Mouse (Mus musculus) midbrain, embryonic 10.5 days (tissue): Measurements from ENCODE around the gene Cbx5. TPM values are rescaled to one million over a fixed set of nuclear protein-coding genes. Genes with fewer than 3 reads are reported as not detected.
A peak's percentile ranks its signal among the peaks of the same experiment; 100 is the strongest.
"Not testable (repeated sequence)": the region's sequence is repeated elsewhere in the genome, so short reads cannot be mapped to it uniquely, and the experiment has no call there.

ENCODE experiments used
- DNase-seq: peaks from one replicate; pipeline ENCODE4 v3.0.0-alpha.2; 2017; ENCODE audit warnings: low spot score
- H3K27ac ChIP-seq: fragments of 300-500 bp; sonication (generic); replicated peaks from 2 replicates; pipeline ENCODE4 v1.5.1; 2016; ENCODE audit warnings: mild to moderate bottlenecking
- H3K27me3 ChIP-seq: fragments of 300-500 bp; sonication (generic); 2 replicates; pipeline ENCODE4 v1.6.1; 2016; ENCODE audit warnings: low read depth, mild to moderate bottlenecking; ENCODE audit not compliant: poor library complexity, severe bottlenecking
- H3K36me3 ChIP-seq: fragments of 300-500 bp; sonication (generic); 2 replicates; pipeline ENCODE4 v1.6.1; 2016; ENCODE audit warnings: mild to moderate bottlenecking, moderate library complexity
- H3K4me1 ChIP-seq: fragments of 300-500 bp; sonication (generic); 2 replicates; pipeline ENCODE4 v1.6.1; 2016
- H3K4me3 ChIP-seq: fragments of 300-500 bp; sonication (generic); 2 replicates; pipeline ENCODE4 v1.5.1; 2016; ENCODE audit warnings: mild to moderate bottlenecking, moderate library complexity
- H3K9me3 ChIP-seq: fragments of 300-500 bp; sonication (generic); replicated peaks from 2 replicates; pipeline ENCODE4 v1.6.1; 2016; ENCODE audit warnings: mild to moderate bottlenecking
- WGBS: fragments of 180-500 bp; shearing (Covaris S2); methylation state at CpG from one replicate; pipeline ENCODE4 v1.1.7; 2016; 5-methylcytosine and 5-hydroxymethylcytosine counted together
- polyA plus RNA-seq: library from polyadenylated mRNA; unstranded; fragments of >200 nt; fragmentation: Nextera tagmentation; extraction: Ambion mirVana; gene quantifications from 2 replicates; pipeline ENCODE4 v1.2.1, GENCODE M21; 2016

Gene Cbx5
- polyA plus RNA-seq, 1 experiment from 2014 or later, result 194 TPM

DNA sequence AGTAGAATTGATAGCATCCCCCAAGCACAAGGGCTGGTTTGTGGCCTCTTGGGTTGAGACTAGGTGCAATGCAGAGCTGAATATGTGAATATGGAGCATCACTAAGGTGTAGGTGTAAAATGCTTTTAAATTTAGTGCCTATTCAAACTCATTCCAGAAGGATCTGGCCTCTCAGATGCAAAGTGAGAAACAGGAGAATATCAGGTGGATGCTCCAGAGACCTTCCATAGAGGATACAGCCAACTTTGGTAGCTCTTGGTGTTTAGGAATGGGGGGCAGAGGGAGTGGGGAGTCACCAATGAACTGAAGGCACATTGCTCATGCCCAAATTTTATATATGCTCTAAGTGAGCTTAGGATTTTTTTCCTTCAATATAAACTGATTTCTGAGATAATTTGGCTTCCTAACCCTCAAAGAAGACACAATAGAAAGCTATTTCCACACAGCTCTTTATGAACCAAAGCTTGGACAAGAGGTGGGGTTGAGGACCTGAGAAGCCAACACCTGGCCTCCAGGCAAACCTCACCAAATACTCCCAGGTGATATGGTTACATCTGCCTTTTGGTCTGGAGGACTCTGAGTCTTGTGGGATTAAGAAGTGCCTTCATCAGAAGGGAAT lies 8.3 kb upstream of the Cbx5 start:
- Histone ChIP-seq H3K27ac (no peak overlapping the region), H3K4me1 (peaks cover 25% of the 10 kb centered on the region), H3K4me3 (no peak overlapping the region), H3K27me3 (no peaks in the 10 kb centered on the region), H3K9me3 (no peaks in the 10 kb centered on the region), H3K36me3 (peaks cover 59% of the 10 kb centered on the region)
- peak; percentile 23 for DNase-seq

DNA sequence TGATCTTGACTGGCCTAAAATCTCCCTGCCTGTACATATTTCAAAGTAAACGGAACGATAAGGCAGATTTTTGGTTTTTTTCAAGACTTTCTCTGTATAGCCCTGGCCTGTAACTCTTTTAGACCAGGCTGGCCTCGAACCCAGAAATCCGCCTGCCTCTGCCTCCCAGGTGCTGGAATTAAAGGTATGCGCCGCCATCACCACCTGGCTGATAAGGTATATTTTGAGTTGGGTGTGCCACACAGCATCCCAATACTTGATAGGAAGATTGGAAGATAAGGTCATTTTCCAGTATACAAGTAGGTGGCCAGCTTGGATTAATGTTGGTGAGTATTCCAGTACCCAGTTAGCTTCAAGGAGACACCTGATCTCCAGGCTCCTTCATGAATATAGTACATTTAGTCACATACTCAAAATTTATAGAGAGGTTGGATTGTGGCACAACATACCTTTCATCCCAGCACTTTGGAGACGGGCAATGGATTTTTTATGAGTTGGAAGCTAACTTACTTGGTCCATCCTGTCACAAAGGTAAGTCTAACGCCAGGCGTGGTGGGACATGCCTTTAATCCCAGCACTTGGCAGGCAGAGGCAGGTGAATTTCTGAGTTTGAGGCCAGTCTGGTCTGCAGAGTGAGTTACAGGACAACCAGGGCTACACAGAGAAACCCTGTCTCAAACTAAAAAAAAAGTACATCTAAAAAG lies 7.6 kb upstream of the Cbx5 start:
- Histone ChIP-seq H3K36me3 (peaks cover 66% of the 10 kb centered on the region), H3K4me3 (no peak overlapping the region), H3K4me1 (peaks cover 32% of the 10 kb centered on the region), H3K27me3 (no peaks in the 10 kb centered on the region), H3K27ac (no peak overlapping the region), H3K9me3 (no peaks in the 10 kb centered on the region)
- DNase-seq, result no peak
- 91% methylated on average over 9 of the region's 9 CpGs for WGBS

DNA sequence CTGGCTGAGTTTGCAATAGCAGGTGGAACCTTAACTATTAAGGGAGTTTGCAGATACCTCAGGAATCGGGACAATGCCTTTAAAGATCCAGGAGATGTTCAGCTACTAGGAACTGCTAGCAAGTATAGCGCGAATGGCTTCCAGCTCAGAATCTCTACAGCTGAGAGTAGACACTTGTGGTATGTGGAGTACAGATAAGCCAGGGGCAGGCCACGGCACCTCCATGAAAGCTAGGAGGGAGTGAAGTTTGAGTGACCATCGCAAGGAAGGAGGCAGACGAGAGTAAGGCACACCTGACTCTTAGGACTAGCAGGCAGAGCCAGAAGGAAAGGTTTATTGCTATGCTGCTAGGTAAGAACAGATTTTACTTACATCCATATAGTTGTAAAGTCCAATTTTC lies 6.0 kb upstream of the Cbx5 start:
- no peaks in the 10 kb centered on the region for H3K9me3 ChIP-seq
- 87% methylated on average over 6 of the region's 6 CpGs for WGBS
- H3K27me3 ChIP-seq, result no peaks in the 10 kb centered on the region
- H3K36me3 ChIP-seq, result peaks cover 80% of the 10 kb centered on the region
- no peak for DNase-seq
- peaks cover 40% of the 10 kb centered on the region for H3K4me1 ChIP-seq
- H3K27ac ChIP-seq, result no peak overlapping the region
- 0 out of 2 replicates have a peak overlapping the region, but pooled peaks have one; percentile 14 for H3K4me3 ChIP-seq

DNA sequence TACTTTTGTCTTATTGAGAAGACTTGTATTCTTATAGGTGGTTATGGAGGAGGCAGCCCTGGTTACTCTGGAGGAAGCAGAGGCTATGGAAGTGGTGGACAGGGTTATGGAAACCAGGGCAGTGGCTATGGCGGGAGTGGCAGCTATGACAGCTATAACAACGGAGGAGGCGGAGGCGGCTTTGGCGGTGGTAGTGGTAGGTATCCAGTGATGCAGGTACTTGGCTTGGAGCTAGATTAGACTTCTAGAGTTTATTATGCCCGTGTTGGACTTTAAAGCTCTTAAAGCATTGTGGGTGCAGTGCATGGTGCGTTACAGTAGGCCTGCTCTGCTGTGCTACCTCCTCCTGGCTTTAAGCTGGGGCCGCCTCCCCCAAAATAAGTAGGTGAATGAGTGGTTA lies 3.3 kb upstream of the Cbx5 start:
- no peak for DNase-seq
- no peaks in the 10 kb centered on the region for H3K27me3 ChIP-seq
- H3K9me3 ChIP-seq, result no peaks in the 10 kb centered on the region
- peak overlapping the region; percentile 78 for H3K4me3 ChIP-seq
- no peak overlapping the region for H3K27ac ChIP-seq
- H3K4me1 ChIP-seq, result peaks cover 45% of the 10 kb centered on the region
- peaks cover 65% of the 10 kb centered on the region for H3K36me3 ChIP-seq
- 80% methylated on average over 8 of the region's 8 CpGs for WGBS

DNA sequence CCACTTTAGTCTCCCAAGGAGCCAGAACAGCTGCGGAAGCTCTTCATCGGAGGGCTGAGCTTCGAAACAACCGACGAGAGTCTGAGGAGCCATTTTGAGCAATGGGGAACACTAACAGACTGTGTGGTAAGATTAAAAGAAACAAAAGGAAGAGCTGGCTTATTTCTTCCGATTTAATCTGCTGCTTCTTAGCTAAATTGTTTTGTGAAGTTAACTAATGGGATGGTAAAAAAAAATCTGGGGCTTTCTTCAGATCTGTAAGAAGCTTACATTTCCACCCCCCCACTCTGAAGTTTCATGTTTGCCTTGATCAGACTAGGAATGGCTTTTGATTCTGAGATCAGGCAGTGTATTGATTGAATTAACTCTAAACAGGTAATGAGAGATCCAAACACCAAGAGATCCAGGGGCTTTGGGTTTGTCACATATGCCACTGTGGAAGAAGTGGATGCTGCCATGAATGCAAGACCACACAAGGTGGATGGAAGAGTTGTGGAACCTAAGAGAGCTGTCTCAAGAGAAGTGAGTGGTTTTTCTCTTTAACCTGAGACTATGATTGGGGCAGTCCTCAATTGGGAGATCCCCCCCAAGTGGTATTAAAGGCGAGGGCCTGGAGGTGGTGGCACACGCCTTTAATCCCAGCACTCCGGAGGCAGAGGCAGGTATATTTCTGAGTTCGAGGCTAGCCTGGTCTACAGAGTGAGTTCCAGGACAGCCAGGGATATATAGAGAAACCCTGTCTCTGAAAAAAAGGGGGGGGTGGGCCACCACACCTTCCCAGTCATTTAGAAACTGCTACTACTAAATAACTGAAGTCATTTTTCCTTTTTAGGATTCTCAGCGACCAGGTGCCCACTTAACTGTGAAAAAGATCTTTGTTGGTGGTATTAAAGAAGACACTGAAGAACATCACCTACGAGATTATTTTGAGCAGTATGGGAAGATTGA lies 1.7 kb upstream of the Cbx5 start:
- 17% methylated on average over 12 of the region's 12 CpGs for WGBS
- Histone ChIP-seq H3K4me3 (peak overlapping the region; percentile 78), H3K36me3 (peaks cover 62% of the 10 kb centered on the region), H3K4me1 (peaks cover 49% of the 10 kb centered on the region), H3K27ac (peak overlapping the region; percentile 98)
- H3K9me3 ChIP-seq, H3K27me3 ChIP-seq, DNase-seq: not testable (repeated sequence)

DNA sequence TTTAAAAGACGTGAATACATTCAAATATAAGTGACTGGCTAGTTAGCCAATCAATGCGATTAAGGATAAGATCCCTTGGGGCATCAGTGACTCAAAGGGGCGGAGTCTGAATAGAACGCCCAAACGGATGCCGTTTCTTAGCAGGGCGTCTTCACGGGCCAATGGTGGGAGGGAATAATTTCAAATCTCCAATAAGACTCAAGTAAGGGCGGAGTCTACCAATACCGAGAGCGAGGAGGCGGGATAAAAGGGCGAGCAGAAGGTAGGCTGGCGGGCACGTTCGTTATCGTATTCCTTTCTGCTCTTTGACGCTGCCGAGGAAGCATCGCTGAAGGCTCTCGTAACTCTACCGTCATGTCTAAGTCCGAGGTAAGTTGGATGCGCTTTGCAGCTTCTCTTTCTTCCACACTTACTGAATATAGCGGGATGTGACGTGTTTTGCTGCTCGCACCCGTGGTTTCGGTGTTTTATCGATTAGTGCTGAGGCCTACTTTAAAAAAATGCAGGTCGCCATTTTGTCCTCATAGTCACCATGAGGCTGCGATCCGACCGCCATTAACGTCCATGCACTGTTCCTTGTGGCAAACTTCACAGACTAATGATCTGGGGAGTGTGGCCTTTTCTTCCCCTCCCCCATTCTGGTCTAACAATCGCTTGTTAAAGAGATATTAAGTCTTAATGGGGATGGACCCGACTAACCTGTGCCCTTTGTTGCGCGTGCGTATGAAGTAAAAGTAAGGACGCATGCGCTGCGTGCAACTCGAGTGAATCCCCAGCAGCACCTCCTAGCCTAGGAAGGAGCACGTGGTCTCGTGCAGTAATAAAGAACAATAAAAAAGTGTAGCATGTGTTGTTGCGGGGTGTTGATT lies 778 bp upstream of the Cbx5 start, which contains the start of gene Hnrnpa1:
Gene Hnrnpa1 (plus strand): TSS at position 273 of the 869 bp plus-strand sequence.
- Histone ChIP-seq H3K27ac (peak within 1 kb of the TSS; percentile 98), H3K9me3 (peaks cover 4% of the 10 kb centered on the region; the same call in 1 of the 2 replicates), H3K4me3 (peak within 1 kb of the TSS; percentile 78), H3K27me3 (no peaks in the 10 kb centered on the region), H3K4me1 (peaks cover 46% of the 10 kb centered on the region), H3K36me3 (peaks cover 62% of the 10 kb centered on the region)
- under 1% methylated on average over 47 of the region's 47 CpGs for WGBS
- DNase-seq, result peak; percentile 92

DNA sequence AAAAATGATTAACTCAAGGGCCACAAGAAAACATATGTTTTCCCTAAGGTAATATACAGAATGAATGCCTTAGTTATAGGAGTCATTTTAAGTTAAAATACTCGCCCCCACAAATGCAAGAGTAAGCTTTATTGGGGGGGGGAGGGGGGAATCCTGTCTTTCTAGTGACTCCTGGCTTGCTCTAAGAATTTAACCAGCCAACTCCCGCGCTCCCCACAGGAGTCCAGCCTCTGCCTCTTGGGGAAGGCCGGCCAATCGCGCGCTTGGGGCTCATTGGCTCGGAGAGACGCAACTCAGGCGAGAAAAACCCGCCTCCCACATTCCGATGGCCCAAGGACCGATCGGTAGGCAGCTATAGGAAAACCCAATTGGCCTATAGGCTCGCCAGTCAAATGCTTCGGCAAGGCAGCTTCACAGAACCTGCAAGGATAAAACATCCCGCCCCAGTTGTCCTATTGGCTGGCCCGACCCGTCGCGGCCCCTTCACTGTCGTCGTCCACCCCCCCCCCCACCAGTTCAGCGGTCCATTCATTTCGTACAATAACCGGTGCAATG lies 409 bp downstream of the Cbx5 start:
- Histone ChIP-seq H3K27ac (peak overlapping the region; percentile 98), H3K4me3 (peak overlapping the region; percentile 78), H3K9me3 (peaks cover 11% of the 10 kb centered on the region; the same call in 1 of the 2 replicates), H3K36me3 (peaks cover 67% of the 10 kb centered on the region), H3K27me3 (no peaks in the 10 kb centered on the region), H3K4me1 (peaks cover 41% of the 10 kb centered on the region)
- WGBS, result under 1% methylated on average over 26 of the region's 26 CpGs
- peak; percentile 96 for DNase-seq

DNA sequence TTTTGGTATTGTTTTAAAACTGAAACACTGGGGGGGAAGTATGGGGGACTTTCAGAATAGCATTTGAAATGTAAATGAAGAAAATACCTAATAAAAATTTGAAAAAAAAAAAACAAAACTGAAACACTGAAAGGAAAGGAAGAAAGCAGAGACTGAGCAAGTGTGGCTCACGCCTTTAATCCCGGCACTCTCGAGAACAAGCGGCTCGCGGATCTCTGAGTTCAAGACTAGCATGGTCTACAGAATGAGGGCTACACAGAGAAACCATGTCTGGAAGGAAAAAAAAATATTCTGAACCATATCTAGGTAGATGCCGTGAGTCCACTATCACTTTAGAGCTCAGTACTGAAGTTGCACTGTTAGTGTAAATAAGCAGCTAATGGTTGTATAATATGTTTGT lies 2.3 kb downstream of the Cbx5 start:
- 97% methylated on average over 7 of the region's 7 CpGs for WGBS

DNA sequence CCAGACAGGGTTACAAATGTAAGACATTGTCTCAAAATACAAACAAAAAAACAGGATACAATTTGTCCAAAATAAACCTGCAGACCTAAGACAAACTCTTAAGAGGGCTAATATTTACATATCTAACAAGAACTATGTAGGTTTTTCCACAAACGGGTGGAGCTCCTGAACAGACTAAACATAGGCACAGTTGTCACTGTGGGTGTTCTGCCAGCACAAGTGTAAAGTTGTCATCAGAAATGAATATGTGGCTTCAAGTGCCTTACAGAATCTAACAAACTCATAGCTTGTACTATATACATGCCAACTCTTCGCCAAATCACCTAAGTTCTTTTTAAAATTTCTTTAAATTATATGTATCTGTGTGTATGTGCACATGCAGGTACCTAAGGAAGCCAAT lies 6.5 kb downstream of the Cbx5 start:
- DNase-seq, result no peak
- H3K4me1 ChIP-seq, result peaks cover 12% of the 10 kb centered on the region
- H3K4me3 ChIP-seq, result no peak overlapping the region
- 94% methylated on average over 2 of the region's 2 CpGs for WGBS
- H3K27me3 ChIP-seq, result no peaks in the 10 kb centered on the region
- no peak overlapping the region for H3K27ac ChIP-seq
- H3K9me3 ChIP-seq, result peaks cover 11% of the 10 kb centered on the region; the same call in 1 of the 2 replicates
- peaks cover 53% of the 10 kb centered on the region for H3K36me3 ChIP-seq

More for the DNA sequence above, 2.3 kb downstream of the Cbx5 start:
- Histone ChIP-seq H3K9me3 (peaks cover 11% of the 10 kb centered on the region; the same call in 1 of the 2 replicates), H3K4me3 (no peak overlapping the region), H3K36me3 (peaks cover 65% of the 10 kb centered on the region), H3K27ac (no peak overlapping the region), H3K27me3 (no peaks in the 10 kb centered on the region), H3K4me1 (peaks cover 23% of the 10 kb centered on the region)
- DNase-seq, result no peak

DNA sequence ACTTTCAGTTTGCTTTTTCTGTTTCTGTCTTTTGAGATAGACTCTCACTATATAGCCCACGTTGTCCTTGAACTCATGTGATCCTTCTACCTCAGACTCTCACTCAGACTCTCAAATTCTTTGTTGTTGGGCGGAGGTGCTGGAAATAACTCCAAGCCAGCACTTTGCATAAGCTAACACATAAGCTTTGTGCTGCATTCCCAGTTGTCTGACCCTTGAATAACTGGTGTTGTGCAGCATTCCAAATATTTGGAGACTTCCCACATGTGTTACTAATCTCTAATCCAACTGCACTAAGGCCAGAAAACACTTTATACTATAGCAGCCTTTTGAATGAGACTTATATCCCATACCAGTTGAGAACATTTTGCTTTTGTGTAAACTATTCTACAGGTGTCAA lies 10.7 kb downstream of the Cbx5 start:
- Histone ChIP-seq H3K4me3 (no peak overlapping the region), H3K9me3 (no peaks in the 10 kb centered on the region), H3K27me3 (no peaks in the 10 kb centered on the region), H3K27ac (no peak overlapping the region), H3K4me1 (peaks cover 6% of the 10 kb centered on the region; the same call in 1 of the 2 replicates), H3K36me3 (peaks cover 22% of the 10 kb centered on the region)
- WGBS, result 82% methylated on average over 2 of the region's 2 CpGs
- no peak for DNase-seq

DNA sequence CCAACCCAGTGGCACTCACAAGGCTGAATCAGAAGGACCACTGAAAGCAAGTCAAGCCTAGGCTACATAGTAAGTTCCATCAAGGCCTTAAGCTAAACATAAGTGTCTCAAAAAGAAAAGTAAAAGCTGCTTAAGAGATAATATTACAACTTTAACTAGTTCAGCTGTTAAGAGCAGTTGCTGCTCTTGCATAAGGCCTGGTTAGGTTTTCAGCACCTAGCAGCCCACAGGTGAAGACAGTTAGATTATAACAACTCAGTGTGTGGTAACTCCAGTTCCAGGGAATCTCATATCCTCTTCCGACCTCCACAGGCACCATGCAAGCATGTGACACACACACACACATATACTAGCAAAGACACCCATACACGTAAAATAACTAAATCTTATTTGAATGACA lies 12.0 kb downstream of the Cbx5 start:
- peaks cover 6% of the 10 kb centered on the region; the same call in 1 of the 2 replicates for H3K4me1 ChIP-seq
- no peaks in the 10 kb centered on the region for H3K9me3 ChIP-seq
- 87% methylated on average over 2 of the region's 2 CpGs for WGBS
- H3K27me3 ChIP-seq, result no peaks in the 10 kb centered on the region
- H3K4me3 ChIP-seq, result no peak overlapping the region
- no peak for DNase-seq
- H3K27ac ChIP-seq, result no peak overlapping the region
- peaks cover 21% of the 10 kb centered on the region for H3K36me3 ChIP-seq
